Mouse (Mus musculus) intestine, postnatal 0 days (tissue): Measurements from ENCODE around the gene Setdb2. TPM values are rescaled to one million over a fixed set of nuclear protein-coding genes. Genes with fewer than 3 reads are reported as not detected.

ENCODE experiments used
- ATAC-seq: fragments of 200-750 bp; cut with Nextera tagmentation; 2 replicates; pipeline ENCODE4 v1.8.0; 2017; ENCODE audit warnings: mild to moderate bottlenecking, moderate TSS enrichment, moderate library complexity
- H3K27ac ChIP-seq: fragments of 300-500 bp; sonication (generic); 2 replicates; pipeline ENCODE4 v1.5.1; 2014; ENCODE audit warnings: mild to moderate bottlenecking, low read depth, low read length, moderate library complexity
- H3K27me3 ChIP-seq: fragments of 300-500 bp; sonication (generic); replicated peaks from 2 replicates; pipeline ENCODE4 v1.6.1; 2014; ENCODE audit warnings: low read length, mixed read lengths; ENCODE audit not compliant: control insufficient read depth, insufficient read depth
- H3K36me3 ChIP-seq: fragments of 300-500 bp; sonication (generic); 2 replicates; pipeline ENCODE4 v1.6.1; 2014; ENCODE audit warnings: mild to moderate bottlenecking, moderate library complexity; ENCODE audit not compliant: control insufficient read depth, insufficient read depth
- H3K4me1 ChIP-seq: fragments of 300-500 bp; sonication (generic); replicated peaks from 2 replicates; pipeline ENCODE4 v1.6.1; 2014; ENCODE audit warnings: antibody characterized with exemption, low read length, mixed read lengths; ENCODE audit not compliant: control insufficient read depth, insufficient read depth
- H3K4me2 ChIP-seq: fragments of 300-500 bp; sonication (generic); replicated peaks from 2 replicates; pipeline ENCODE4 v1.6.1; 2014; ENCODE audit warnings: low read depth, mild to moderate bottlenecking, moderate library complexity
- H3K4me3 ChIP-seq: fragments of 300-500 bp; sonication (generic); 2 replicates; pipeline ENCODE4 v1.5.1; 2014; ENCODE audit warnings: low read depth, low read length
- H3K9ac ChIP-seq: fragments of 300-500 bp; sonication (generic); 2 replicates; pipeline ENCODE4 v1.6.1; 2014; ENCODE audit warnings: mild to moderate bottlenecking, low read depth, low read length
- H3K9me3 ChIP-seq: fragments of 300-500 bp; sonication (generic); 2 replicates; pipeline ENCODE4 v1.6.1; 2016; ENCODE audit warnings: mixed run types; ENCODE audit not compliant: control insufficient read depth
- CTCF ChIP-seq: sonication (generic); IDR thresholded peaks from 2 replicates; pipeline ENCODE4 v1.5.1; 2016; ENCODE audit warnings: low read depth, mild to moderate bottlenecking, control low read depth, antibody characterized with exemption, moderate library complexity
- WGBS: fragments of 180-500 bp; shearing (Covaris S2); extraction: QIAGEN DNeasy Blood & Tissue Kit; methylation state at CpG from one replicate; pipeline ENCODE4 v1.1.7; 2014; 5-methylcytosine and 5-hydroxymethylcytosine counted together
- polyA plus RNA-seq: library from polyadenylated mRNA; unstranded; fragments of >200 nt; fragmentation: Nextera tagmentation; extraction: Ambion mirVana; gene quantifications from 2 replicates; pipeline ENCODE4 v1.2.1, GENCODE M21; 2015

Setdb2 gene
- 5.3 and 6.9 TPM in 2 replicates for polyA plus RNA-seq

GRCm38 (mm10) chr14:59440558-59441471 is at the start of gene Setdb2, which contains the start of gene Cab39l:
TSS of gene Setdb2 (minus strand) at chr14:59440884.
TSS of gene Cab39l (plus strand) at chr14:59440972.
- peak; percentile 62 for TF ChIP-seq CTCF
- peak within 1 kb of the TSS; percentile 91 for H3K4me2 ChIP-seq
- no peaks in the 10 kb centered on the region for H3K27me3 ChIP-seq
- under 1% methylated on average over 66 of the region's 66 CpGs for WGBS
- no peaks in the 10 kb centered on the region for H3K36me3 ChIP-seq
- H3K4me1 ChIP-seq, result no peaks in the 10 kb centered on the region
- ATAC-seq, result peak; percentile 99
- H3K9ac ChIP-seq, result peak within 1 kb of the TSS; percentile 82
- H3K27ac ChIP-seq, result peak within 1 kb of the TSS; percentile 90
- no peaks in the 10 kb centered on the region for H3K9me3 ChIP-seq
- H3K4me3 ChIP-seq, result peak within 1 kb of the TSS; percentile 76

- no peaks in the 10 kb centered on the region for H3K9me3 ChIP-seq
- no peaks in the 10 kb centered on the region for H3K36me3 ChIP-seq
- no peak for TF ChIP-seq CTCF
- WGBS, result 95% methylated on average over 4 of the region's 4 CpGs
- no peak overlapping the region for H3K9ac ChIP-seq
- H3K27ac ChIP-seq, result no peak overlapping the region
- H3K4me3 ChIP-seq, result no peak overlapping the region
- no peak for ATAC-seq
- H3K4me1 ChIP-seq, result no peaks in the 10 kb centered on the region
- no peaks in the 10 kb centered on the region for H3K27me3 ChIP-seq
- H3K4me2 ChIP-seq, result no peak overlapping the region
These were observed 44.6 kb upstream of the Setdb2 start for GRCm38 (mm10) chr14:59485247-59485810.

DNA sequence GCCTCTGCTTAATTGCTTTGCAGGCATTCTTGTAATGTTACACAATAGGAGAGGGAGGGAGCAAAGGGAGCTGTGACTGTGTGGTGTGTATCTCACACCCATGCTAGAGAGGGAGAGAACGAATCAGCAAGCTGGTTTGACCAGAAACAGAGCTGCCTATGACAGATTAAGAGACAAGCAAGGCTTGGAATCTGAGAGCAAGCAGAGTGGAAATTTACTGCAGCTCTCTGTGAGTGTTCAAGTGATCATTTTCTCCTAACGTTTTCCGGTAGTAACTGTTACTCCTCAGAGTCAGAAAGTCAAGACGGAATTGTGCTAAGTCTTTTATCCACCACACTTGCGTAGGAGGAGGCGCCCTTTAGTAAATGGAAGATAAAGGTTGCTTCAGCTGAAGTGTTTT is 38.0 kb upstream of the Setdb2 start:
- H3K27ac ChIP-seq, result no peak overlapping the region
- H3K4me2 ChIP-seq, result no peak overlapping the region
- ATAC-seq, result no peak

GRCm38 (mm10) chr14:59470781-59471180 is 30.1 kb upstream of the Setdb2 start:
- H3K4me3 ChIP-seq, result no peak overlapping the region
- H3K4me1 ChIP-seq, result no peaks in the 10 kb centered on the region
- H3K9ac ChIP-seq, result no peak overlapping the region
- no peak overlapping the region for H3K4me2 ChIP-seq
- H3K27ac ChIP-seq, result no peak overlapping the region
- TF ChIP-seq CTCF, result no peak
- 88% methylated on average over 1 of the region's 1 CpGs for WGBS
- H3K9me3 ChIP-seq, result no peaks in the 10 kb centered on the region
- ATAC-seq, result no peak
- no peaks in the 10 kb centered on the region for H3K27me3 ChIP-seq
- H3K36me3 ChIP-seq, result no peaks in the 10 kb centered on the region

More for the DNA sequence above, 38.0 kb upstream of the Setdb2 start:
- Histone ChIP-seq H3K4me1 (no peaks in the 10 kb centered on the region), H3K27me3 (no peaks in the 10 kb centered on the region), H3K9ac (no peak overlapping the region), H3K9me3 (no peaks in the 10 kb centered on the region), H3K36me3 (no peaks in the 10 kb centered on the region), H3K4me3 (no peak overlapping the region)
- 37% methylated on average over 6 of the region's 6 CpGs for WGBS
- TF ChIP-seq CTCF, result no peak

- TF ChIP-seq CTCF, result peak; percentile 75
- Histone ChIP-seq H3K4me2 (no peak overlapping the region), H3K27me3 (no peaks in the 10 kb centered on the region), H3K9ac (no peak overlapping the region), H3K4me3 (no peak overlapping the region), H3K4me1 (no peaks in the 10 kb centered on the region), H3K9me3 (no peaks in the 10 kb centered on the region), H3K27ac (no peak overlapping the region), H3K36me3 (no peaks in the 10 kb centered on the region)
- ATAC-seq, result no peak
- 58% methylated on average over 1 of the region's 1 CpGs for WGBS
These were observed 27.1 kb upstream of the Setdb2 start for GRCm38 (mm10) chr14:59467798-59468197.

GRCm38 (mm10) chr14:59466503-59466902 is 25.8 kb upstream of the Setdb2 start:
- WGBS, result 93% methylated on average over 2 of the region's 2 CpGs
- Histone ChIP-seq H3K27me3 (no peaks in the 10 kb centered on the region), H3K27ac (no peak overlapping the region), H3K4me2 (no peak overlapping the region), H3K9me3 (no peaks in the 10 kb centered on the region), H3K36me3 (no peaks in the 10 kb centered on the region), H3K4me1 (no peaks in the 10 kb centered on the region), H3K9ac (no peak overlapping the region), H3K4me3 (no peak overlapping the region)
- no peak for TF ChIP-seq CTCF
- ATAC-seq, result no peak
